Mouse (Mus musculus) lung, embryonic 15.5 days (tissue): Measurements from ENCODE around the gene Rbpms2. TPM values are rescaled to one million over a fixed set of nuclear protein-coding genes. Genes with fewer than 3 reads are reported as not detected.
"Not testable (repeated sequence)": the region's sequence is repeated elsewhere in the genome, so short reads cannot be mapped to it uniquely, and the experiment has no call there.

Experiments
- ATAC-seq: fragments of 200-750 bp; cut with Nextera tagmentation; 2 replicates; pipeline ENCODE4 v1.8.0; 2017; ENCODE audit warnings: moderate number of reproducible peaks, borderline replicate concordance; ENCODE audit not compliant: low FRiP score, low TSS enrichment; ENCODE audit errors: extremely low read depth
- H3K27ac ChIP-seq: fragments of 300-500 bp; sonication (generic); 2 replicates; pipeline ENCODE4 v1.5.1; 2015; ENCODE audit warnings: moderate library complexity, mild to moderate bottlenecking, inconsistent platforms
- H3K27me3 ChIP-seq: fragments of 300-500 bp; sonication (generic); 2 replicates; pipeline ENCODE4 v1.6.1; 2015; ENCODE audit warnings: inconsistent platforms
- H3K36me3 ChIP-seq: fragments of 300-500 bp; sonication (generic); 2 replicates; pipeline ENCODE4 v1.6.1; 2015; ENCODE audit warnings: inconsistent platforms
- H3K4me1 ChIP-seq: fragments of 300-500 bp; sonication (generic); 2 replicates; pipeline ENCODE4 v1.6.1; 2015; ENCODE audit warnings: inconsistent platforms
- H3K4me2 ChIP-seq: fragments of 300-500 bp; sonication (generic); 2 replicates; pipeline ENCODE4 v1.6.1; 2015; ENCODE audit warnings: inconsistent platforms, mild to moderate bottlenecking, moderate library complexity
- H3K4me3 ChIP-seq: fragments of 300-500 bp; sonication (generic); 2 replicates; pipeline ENCODE4 v1.5.1; 2015; ENCODE audit warnings: mild to moderate bottlenecking, inconsistent platforms
- H3K9ac ChIP-seq: fragments of 300-500 bp; sonication (generic); 2 replicates; pipeline ENCODE4 v1.6.1; 2015; ENCODE audit warnings: inconsistent platforms
- H3K9me3 ChIP-seq: fragments of 300-500 bp; sonication (generic); 2 replicates; pipeline ENCODE4 v1.6.1; 2016; ENCODE audit warnings: inconsistent platforms
- WGBS: fragments of 180-500 bp; shearing (Covaris S2); methylation state at CpG from one replicate; pipeline ENCODE4 v1.1.7; 2015; 5-methylcytosine and 5-hydroxymethylcytosine counted together
- polyA plus RNA-seq: library from polyadenylated mRNA; unstranded; fragments of >200 nt; fragmentation: Nextera tagmentation; extraction: Ambion mirVana; gene quantifications from 2 replicates; pipeline ENCODE4 v1.2.1, GENCODE M21; 2015

The Rbpms2 gene
- polyA plus RNA-seq, 1 experiment from 2014 or later: 16.6 TPM

DNA sequence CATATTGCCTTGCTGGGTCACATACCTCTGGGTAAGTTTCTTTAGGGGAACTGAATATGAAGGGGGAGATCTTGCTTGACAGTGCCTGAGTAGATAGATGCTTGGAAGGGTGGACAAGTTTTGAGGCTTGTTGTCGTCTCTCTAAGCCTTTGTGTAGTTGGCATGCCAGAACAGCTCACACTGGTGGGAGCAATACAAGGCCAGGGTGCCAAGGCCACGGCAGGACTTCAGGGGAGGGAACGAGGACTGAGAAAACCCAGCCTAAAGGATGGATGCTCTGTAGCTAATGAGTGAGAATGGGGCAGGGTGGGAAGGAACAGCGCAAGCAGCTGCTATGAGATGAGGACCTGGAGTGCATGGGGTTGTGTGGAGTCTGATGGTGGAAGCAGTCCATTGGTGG, 15.5 kb downstream of the Rbpms2 start:
- no peak for ATAC-seq
- Histone ChIP-seq H3K4me1 (peaks cover 25% of the 10 kb centered on the region; the same call in 1 of the 2 replicates), H3K27ac (no peak overlapping the region), H3K27me3 (no peaks in the 10 kb centered on the region), H3K9ac (no peak overlapping the region), H3K36me3 (no peaks in the 10 kb centered on the region), H3K4me2 (no peak overlapping the region), H3K9me3 (no peaks in the 10 kb centered on the region), H3K4me3 (no peak overlapping the region)
- WGBS: 91% methylated on average over 4 of the region's 4 CpGs

DNA sequence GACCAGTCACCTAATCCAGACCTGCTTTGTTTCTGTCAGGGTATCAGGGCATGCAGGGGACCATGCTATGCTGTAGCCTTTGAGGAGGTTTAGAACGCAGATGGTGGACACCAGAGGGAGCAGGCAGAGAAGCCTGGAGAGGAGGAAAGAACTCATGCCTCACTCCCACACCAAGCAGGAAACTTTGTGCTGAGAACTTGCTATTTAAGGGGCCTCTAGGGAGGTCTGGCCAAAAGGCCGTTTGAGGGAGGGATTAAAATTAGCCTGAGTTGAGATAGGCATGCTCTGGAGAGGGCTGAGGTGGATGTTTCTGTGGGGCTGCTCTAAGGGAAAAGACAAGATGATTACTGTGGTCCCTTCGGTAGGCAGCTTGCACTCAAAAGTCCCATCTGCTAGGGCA, 16.5 kb downstream of the Rbpms2 start:
- no peaks in the 10 kb centered on the region for H3K27me3 ChIP-seq
- no peak overlapping the region for H3K4me3 ChIP-seq
- H3K4me1 ChIP-seq: peaks cover 31% of the 10 kb centered on the region
- no peaks in the 10 kb centered on the region for H3K36me3 ChIP-seq
- H3K4me2 ChIP-seq: no peak overlapping the region
- no peaks in the 10 kb centered on the region for H3K9me3 ChIP-seq
- no peak overlapping the region for H3K27ac ChIP-seq
- no peak for ATAC-seq
- WGBS: 33% methylated on average over 3 of the region's 3 CpGs
- no peak overlapping the region for H3K9ac ChIP-seq

DNA sequence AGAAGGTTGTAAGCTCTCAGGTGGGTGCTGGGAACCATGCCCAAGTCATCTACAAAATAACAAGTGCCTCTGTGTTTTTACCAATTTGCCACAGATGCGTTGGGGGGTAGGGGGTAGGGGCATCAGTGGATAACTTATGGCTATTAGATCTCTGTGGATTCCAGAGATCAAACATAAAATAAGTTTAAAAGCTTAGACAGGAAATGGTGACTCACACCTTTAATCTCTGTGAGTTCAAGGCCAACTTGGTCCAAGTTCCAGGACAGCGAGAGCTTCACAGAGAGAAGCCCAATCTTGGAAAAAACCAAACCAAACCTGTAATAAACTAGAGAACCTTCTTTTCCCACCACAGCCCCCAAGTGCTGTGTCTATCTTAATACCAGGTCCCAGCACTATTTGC, 17.3 kb downstream of the Rbpms2 start:
- H3K9me3 ChIP-seq: no peaks in the 10 kb centered on the region
- H3K4me1 ChIP-seq: peaks cover 28% of the 10 kb centered on the region
- no peak overlapping the region for H3K4me3 ChIP-seq
- no peak overlapping the region for H3K4me2 ChIP-seq
- no peaks in the 10 kb centered on the region for H3K27me3 ChIP-seq
- 80% methylated on average over 2 of the region's 2 CpGs for WGBS
- no peak overlapping the region for H3K9ac ChIP-seq
- H3K36me3 ChIP-seq: no peaks in the 10 kb centered on the region
- H3K27ac ChIP-seq: no peak overlapping the region
- no peak for ATAC-seq

- H3K27ac ChIP-seq: no peak overlapping the region
- no peak for ATAC-seq
- H3K4me2 ChIP-seq: no peak overlapping the region
- H3K27me3 ChIP-seq: no peaks in the 10 kb centered on the region
- no peak overlapping the region for H3K9ac ChIP-seq
- H3K4me3 ChIP-seq: no peak overlapping the region
- WGBS: 80% methylated on average over 13 of the region's 13 CpGs
- no peaks in the 10 kb centered on the region for H3K9me3 ChIP-seq
- H3K36me3 ChIP-seq: no peaks in the 10 kb centered on the region
- peaks cover 25% of the 10 kb centered on the region for H3K4me1 ChIP-seq
These were observed 19.3 kb downstream of the Rbpms2 start for GRCm38 (mm10) chr9:65648730-65649129.

- Histone ChIP-seq H3K4me3 (no peak overlapping the region), H3K27me3 (no peaks in the 10 kb centered on the region), H3K4me1 (peaks cover 25% of the 10 kb centered on the region), H3K36me3 (no peaks in the 10 kb centered on the region), H3K9me3 (no peaks in the 10 kb centered on the region), H3K27ac (peak overlapping the region; percentile 60), H3K9ac (no peak overlapping the region), H3K4me2 (no peak overlapping the region)
- ATAC-seq: peak; percentile 73; the same call in 1 of the 2 replicates
- WGBS: 19% methylated on average over 1 of the region's 1 CpGs
These were observed 20.5 kb downstream of the Rbpms2 start for GRCm38 (mm10) chr9:65649997-65650396.

DNA sequence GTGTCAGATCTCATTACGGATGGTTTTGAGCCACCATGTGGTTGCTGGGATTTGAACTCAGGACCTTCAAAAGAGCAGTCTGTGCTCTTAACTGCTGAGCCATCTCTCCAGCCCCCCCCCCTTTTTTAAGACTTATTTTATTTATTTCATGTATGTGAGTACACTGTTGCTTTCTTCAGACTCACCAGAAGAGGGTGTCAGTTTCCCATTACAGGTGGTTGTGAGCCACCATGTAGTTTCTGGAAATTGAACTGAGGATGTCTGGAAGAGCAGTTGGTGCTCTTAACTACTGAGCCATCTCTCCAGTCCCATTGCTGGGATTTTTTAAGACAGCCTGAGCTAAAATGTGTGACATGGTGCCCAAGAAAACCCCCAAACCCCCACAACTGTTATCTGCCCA, 22.5 kb downstream of the Rbpms2 start:
- WGBS: 81% methylated on average over 1 of the region's 1 CpGs
- H3K9ac ChIP-seq, H3K36me3 ChIP-seq, H3K9me3 ChIP-seq, ATAC-seq, H3K27ac ChIP-seq, H3K4me2 ChIP-seq, H3K27me3 ChIP-seq, H3K4me3 ChIP-seq: not testable (repeated sequence)
- H3K4me1 ChIP-seq: peaks cover 18% of the 10 kb centered on the region

DNA sequence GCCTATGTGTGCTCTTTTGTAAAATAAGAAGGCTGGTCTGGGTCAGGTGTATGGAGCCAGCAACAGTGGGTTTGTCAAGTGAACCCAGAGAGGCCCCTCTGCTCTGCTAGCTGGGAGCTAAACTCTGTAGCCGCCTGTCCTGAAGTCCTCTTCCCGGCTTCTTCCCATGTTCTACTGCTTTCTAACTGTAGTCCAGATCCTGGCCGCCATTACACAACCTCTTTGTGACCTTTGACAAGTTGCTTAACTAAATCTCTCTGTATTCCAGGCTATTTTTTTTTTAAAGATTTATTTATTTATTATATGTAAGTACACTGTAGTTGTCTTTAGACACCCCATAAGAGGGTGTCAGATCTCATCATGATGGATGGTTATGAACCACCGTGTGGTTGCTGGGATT, 24.3 kb downstream of the Rbpms2 start:
- Histone ChIP-seq H3K9me3 (no peaks in the 10 kb centered on the region), H3K27me3 (no peaks in the 10 kb centered on the region), H3K36me3 (no peaks in the 10 kb centered on the region), H3K4me2 (no peak overlapping the region), H3K4me1 (peaks cover 18% of the 10 kb centered on the region), H3K4me3 (no peak overlapping the region), H3K9ac (no peak overlapping the region), H3K27ac (no peak overlapping the region)
- 84% methylated on average over 4 of the region's 4 CpGs for WGBS
- no peak for ATAC-seq

- no peaks in the 10 kb centered on the region for H3K27me3 ChIP-seq
- H3K9me3 ChIP-seq: no peaks in the 10 kb centered on the region
- no peak overlapping the region for H3K4me3 ChIP-seq
- H3K36me3 ChIP-seq: no peaks in the 10 kb centered on the region
- no peak overlapping the region for H3K4me2 ChIP-seq
- H3K9ac ChIP-seq: no peak overlapping the region
- no peak overlapping the region for H3K27ac ChIP-seq
- H3K4me1 ChIP-seq: peaks cover 12% of the 10 kb centered on the region
- no peak for ATAC-seq
- WGBS: 82% methylated on average over 3 of the region's 3 CpGs
These were observed 25.3 kb downstream of the Rbpms2 start for GRCm38 (mm10) chr9:65654700-65655237.

DNA sequence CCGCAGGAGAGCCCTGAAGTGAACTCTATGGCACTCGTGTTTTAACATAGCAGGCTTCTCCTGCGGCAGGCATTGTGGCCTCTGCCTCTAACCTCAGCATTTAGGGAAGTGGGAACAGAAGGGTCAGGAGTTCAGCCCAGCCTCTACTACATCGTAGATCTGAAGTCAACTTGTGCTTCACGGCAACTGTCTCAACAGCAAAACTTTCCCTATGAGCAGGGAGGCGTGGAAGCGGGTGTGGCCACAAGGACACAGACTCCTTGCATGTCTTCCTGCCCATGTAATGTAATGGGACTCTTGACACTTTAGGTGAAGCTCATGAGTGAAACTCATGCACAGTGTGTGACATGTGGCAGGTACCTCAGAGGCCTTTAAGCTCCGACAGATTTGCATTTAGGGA, 26.1 kb downstream of the Rbpms2 start:
- H3K9me3 ChIP-seq: no peaks in the 10 kb centered on the region
- peaks cover 6% of the 10 kb centered on the region; the same call in 1 of the 2 replicates for H3K4me1 ChIP-seq
- no peak overlapping the region for H3K4me3 ChIP-seq
- no peak overlapping the region for H3K9ac ChIP-seq
- H3K27me3 ChIP-seq: no peaks in the 10 kb centered on the region
- no peak for ATAC-seq
- H3K27ac ChIP-seq: no peak overlapping the region
- WGBS: 77% methylated on average over 8 of the region's 8 CpGs
- H3K4me2 ChIP-seq: no peak overlapping the region
- H3K36me3 ChIP-seq: no peaks in the 10 kb centered on the region

DNA sequence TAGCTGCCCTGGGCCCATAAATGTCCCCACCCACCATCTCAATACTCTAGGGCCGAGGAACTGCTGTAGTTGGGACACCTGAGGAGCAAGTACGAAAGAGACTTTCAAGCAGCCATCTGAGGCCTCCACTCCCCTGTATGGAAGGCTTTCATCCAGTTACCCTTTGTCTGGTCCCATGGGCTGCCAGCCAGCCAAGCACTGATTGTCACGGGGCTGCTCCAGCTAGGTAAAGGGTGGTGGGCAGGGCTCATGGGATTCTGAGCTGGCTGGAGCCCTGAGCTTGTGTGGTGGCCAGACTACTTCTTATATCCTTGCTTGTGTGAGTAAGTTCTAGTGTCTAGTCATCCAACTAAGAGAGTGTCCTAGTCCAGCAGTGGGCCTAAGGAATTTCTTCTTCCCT, 27.8 kb downstream of the Rbpms2 start:
- Histone ChIP-seq H3K4me3 (no peak overlapping the region), H3K4me2 (no peak overlapping the region), H3K9me3 (no peaks in the 10 kb centered on the region), H3K9ac (no peak overlapping the region), H3K27ac (no peak overlapping the region), H3K36me3 (no peaks in the 10 kb centered on the region), H3K27me3 (no peaks in the 10 kb centered on the region), H3K4me1 (no peaks in the 10 kb centered on the region)
- no peak for ATAC-seq
- 81% methylated on average over 3 of the region's 3 CpGs for WGBS

GRCm38 (mm10) chr9:65661029-65661428, 31.6 kb downstream of the Rbpms2 start:
- Histone ChIP-seq H3K36me3 (no peaks in the 10 kb centered on the region), H3K27ac (no peak overlapping the region), H3K4me1 (no peaks in the 10 kb centered on the region), H3K27me3 (no peaks in the 10 kb centered on the region), H3K4me3 (no peak overlapping the region), H3K9ac (no peak overlapping the region), H3K4me2 (no peak overlapping the region), H3K9me3 (no peaks in the 10 kb centered on the region)
- ATAC-seq: no peak
- WGBS: 57% methylated on average over 5 of the region's 5 CpGs

GRCm38 (mm10) chr9:65661493-65661892, 32.0 kb downstream of the Rbpms2 start:
- no peak for ATAC-seq
- Histone ChIP-seq H3K27ac (no peak overlapping the region), H3K9me3 (no peaks in the 10 kb centered on the region), H3K27me3 (no peaks in the 10 kb centered on the region), H3K36me3 (no peaks in the 10 kb centered on the region), H3K4me2 (no peak overlapping the region), H3K4me3 (no peak overlapping the region), H3K4me1 (no peaks in the 10 kb centered on the region), H3K9ac (no peak overlapping the region)
- 60% methylated on average over 1 of the region's 1 CpGs for WGBS

- no peak overlapping the region for H3K4me3 ChIP-seq
- H3K9me3 ChIP-seq: no peaks in the 10 kb centered on the region
- no peak overlapping the region for H3K4me2 ChIP-seq
- no peaks in the 10 kb centered on the region for H3K27me3 ChIP-seq
- no peaks in the 10 kb centered on the region for H3K36me3 ChIP-seq
- no peaks in the 10 kb centered on the region for H3K4me1 ChIP-seq
- no peak overlapping the region for H3K27ac ChIP-seq
- 3% methylated on average over 3 of the region's 3 CpGs for WGBS
- 0 out of 2 replicates have a peak, but pooled peaks have one; percentile 11 for ATAC-seq
- no peak overlapping the region for H3K9ac ChIP-seq
These were observed 34.7 kb downstream of the Rbpms2 start for GRCm38 (mm10) chr9:65664163-65664562.
